Mouse (Mus musculus) naive thymus-derived CD4-positive, alpha-beta T cell, adult 5 months (primary cell): ENCODE measurements around the gene Pla2g4a. TPM values are rescaled to one million over a fixed set of nuclear protein-coding genes. Genes with fewer than 3 reads are reported as not detected.

ENCODE experiments used
- polyA plus RNA-seq: library from polyadenylated mRNA; unstranded; fragments of 100-300 nt; shearing (Covaris generic); gene quantifications from one replicate; pipeline ENCODE4 v1.2.1, GENCODE M21; 2017

Pla2g4a gene
- 0.15 TPM for polyA plus RNA-seq

GRCm38 (mm10) chr1:149960734-149961424 is at the start of gene Pla2g4a:
Pla2g4a (minus strand) TSS chr1:149961290.

Other genes with a start within 250 kb of the Pla2g4a start
- gene Ptgs2, start 138.7 kb upstream of the Pla2g4a start, polyA plus RNA-seq: not detected